Mouse (Mus musculus): Measurements from ENCODE around the gene Rfx7. TPM values are rescaled to one million over a fixed set of nuclear protein-coding genes. Genes with fewer than 3 reads are reported as not detected.

Gene Rfx7
- polyA plus RNA-seq, 1 experiment from 2014 or later = 7.0 TPM

GRCm38 (mm10) chr9:72533089-72533415 is 1.0 kb downstream of the Rfx7 start:
- peak overlapping the region; percentile 71 for H3K4me3 ChIP-seq (ENCODE audit: low read length)
- H3K4me2 ChIP-seq (ENCODE audit: low read depth, low read length) = peak overlapping the region; percentile 77
- WGBS = 0% methylated on average over 2 of the region's 2 CpGs
- peak overlapping the region; percentile 97 for H3K27ac ChIP-seq (ENCODE audit: low read length)
- peaks cover 13% of the 10 kb centered on the region for H3K4me1 ChIP-seq (ENCODE audit: control insufficient read depth, insufficient read depth, low read length)
- no peaks in the 10 kb centered on the region for H3K36me3 ChIP-seq (ENCODE audit: control insufficient read depth, insufficient read depth)
- no peaks in the 10 kb centered on the region for H3K9me3 ChIP-seq (replicated peaks; ENCODE audit: control insufficient read depth, low read length)
- peak overlapping the region; percentile 93 for H3K9ac ChIP-seq (ENCODE audit: low read length)
- no peak for ATAC-seq (replicated peaks; ENCODE audit: extremely low read depth, insufficient read depth, low FRiP score)
- H3K27me3 ChIP-seq (ENCODE audit: control insufficient read depth, insufficient read depth, low read length) = no peaks in the 10 kb centered on the region

- H3K4me1 ChIP-seq (ENCODE audit: control insufficient read depth, insufficient read depth, low read length) = peaks cover 13% of the 10 kb centered on the region
- 79% methylated on average over 2 of the region's 2 CpGs for WGBS
- no peak overlapping the region for H3K4me3 ChIP-seq (ENCODE audit: low read length)
- H3K36me3 ChIP-seq (ENCODE audit: control insufficient read depth, insufficient read depth) = no peaks in the 10 kb centered on the region
- ATAC-seq (replicated peaks; ENCODE audit: extremely low read depth, insufficient read depth, low FRiP score) = no peak
- H3K27me3 ChIP-seq (ENCODE audit: control insufficient read depth, insufficient read depth, low read length) = no peaks in the 10 kb centered on the region
- H3K9ac ChIP-seq (ENCODE audit: low read length) = no peak overlapping the region
- H3K4me2 ChIP-seq (ENCODE audit: low read depth, low read length) = no peak overlapping the region
- no peak overlapping the region for H3K27ac ChIP-seq (ENCODE audit: low read length)
- H3K9me3 ChIP-seq (replicated peaks; ENCODE audit: control insufficient read depth, low read length) = no peaks in the 10 kb centered on the region
Observed at GRCm38 (mm10) chr9:72534985-72535384, 2.9 kb downstream of the Rfx7 start.

- Histone ChIP-seq H3K27me3 (ENCODE audit: control insufficient read depth, insufficient read depth, low read length) (no peaks in the 10 kb centered on the region), H3K27ac (ENCODE audit: low read length) (no peak overlapping the region), H3K4me1 (ENCODE audit: control insufficient read depth, insufficient read depth, low read length) (peaks cover 13% of the 10 kb centered on the region), H3K36me3 (ENCODE audit: control insufficient read depth, insufficient read depth) (peaks cover 3% of the 10 kb centered on the region; the same call in 1 of the 2 replicates), H3K4me2 (ENCODE audit: low read depth, low read length) (no peak overlapping the region), H3K4me3 (ENCODE audit: low read length) (no peak overlapping the region), H3K9ac (ENCODE audit: low read length) (no peak overlapping the region), H3K9me3 (replicated peaks; ENCODE audit: control insufficient read depth, low read length) (no peaks in the 10 kb centered on the region)
- WGBS = 58% methylated on average over 3 of the region's 3 CpGs
- ATAC-seq (replicated peaks; ENCODE audit: extremely low read depth, insufficient read depth, low FRiP score) = no peak
Observed at GRCm38 (mm10) chr9:72535394-72535793, 3.4 kb downstream of the Rfx7 start.

- H3K9ac ChIP-seq (ENCODE audit: low read length) = no peak overlapping the region
- H3K27ac ChIP-seq (ENCODE audit: low read length) = no peak overlapping the region
- H3K4me2 ChIP-seq (ENCODE audit: low read depth, low read length) = no peak overlapping the region
- H3K4me3 ChIP-seq (ENCODE audit: low read length) = no peak overlapping the region
- no peak for ATAC-seq (replicated peaks; ENCODE audit: extremely low read depth, insufficient read depth, low FRiP score)
- H3K36me3 ChIP-seq (ENCODE audit: control insufficient read depth, insufficient read depth) = peaks cover 3% of the 10 kb centered on the region; the same call in 1 of the 2 replicates
- no peaks in the 10 kb centered on the region for H3K9me3 ChIP-seq (replicated peaks; ENCODE audit: control insufficient read depth, low read length)
- H3K27me3 ChIP-seq (ENCODE audit: control insufficient read depth, insufficient read depth, low read length) = no peaks in the 10 kb centered on the region
- H3K4me1 ChIP-seq (ENCODE audit: control insufficient read depth, insufficient read depth, low read length) = 0 out of 2 replicates have a peak, but pooled peaks cover 3% of the 10 kb centered on the region
- 75% methylated on average over 1 of the region's 1 CpGs for WGBS
Observed at GRCm38 (mm10) chr9:72537086-72537485, 5.0 kb downstream of the Rfx7 start.

- no peaks in the 10 kb centered on the region for H3K27me3 ChIP-seq (ENCODE audit: control insufficient read depth, insufficient read depth, low read length)
- H3K27ac ChIP-seq (ENCODE audit: low read length) = no peak overlapping the region
- no peak for ATAC-seq (replicated peaks; ENCODE audit: extremely low read depth, insufficient read depth, low FRiP score)
- no peak overlapping the region for H3K4me3 ChIP-seq (ENCODE audit: low read length)
- no peak overlapping the region for H3K4me2 ChIP-seq (ENCODE audit: low read depth, low read length)
- no peak overlapping the region for H3K9ac ChIP-seq (ENCODE audit: low read length)
- peaks cover 3% of the 10 kb centered on the region; the same call in 1 of the 2 replicates for H3K36me3 ChIP-seq (ENCODE audit: control insufficient read depth, insufficient read depth)
- no peaks in the 10 kb centered on the region for H3K9me3 ChIP-seq (replicated peaks; ENCODE audit: control insufficient read depth, low read length)
- no peaks in the 10 kb centered on the region for H3K4me1 ChIP-seq (ENCODE audit: control insufficient read depth, insufficient read depth, low read length)
Observed at GRCm38 (mm10) chr9:72543590-72543989, 11.6 kb downstream of the Rfx7 start.

- H3K27me3 ChIP-seq (ENCODE audit: control insufficient read depth, insufficient read depth, low read length) = no peaks in the 10 kb centered on the region
- H3K9me3 ChIP-seq (replicated peaks; ENCODE audit: control insufficient read depth, low read length) = no peaks in the 10 kb centered on the region
- no peak overlapping the region for H3K4me2 ChIP-seq (ENCODE audit: low read depth, low read length)
- no peak overlapping the region for H3K4me3 ChIP-seq (ENCODE audit: low read length)
- no peak for ATAC-seq (replicated peaks; ENCODE audit: extremely low read depth, insufficient read depth, low FRiP score)
- H3K36me3 ChIP-seq (ENCODE audit: control insufficient read depth, insufficient read depth) = no peaks in the 10 kb centered on the region
- no peaks in the 10 kb centered on the region for H3K4me1 ChIP-seq (ENCODE audit: control insufficient read depth, insufficient read depth, low read length)
- no peak overlapping the region for H3K27ac ChIP-seq (ENCODE audit: low read length)
- H3K9ac ChIP-seq (ENCODE audit: low read length) = no peak overlapping the region
- WGBS = 83% methylated on average over 1 of the region's 1 CpGs
Observed at GRCm38 (mm10) chr9:72558780-72559179, 26.7 kb downstream of the Rfx7 start.

GRCm38 (mm10) chr9:72560316-72560715 is 28.3 kb downstream of the Rfx7 start:
- no peaks in the 10 kb centered on the region for H3K36me3 ChIP-seq (ENCODE audit: control insufficient read depth, insufficient read depth)
- no peak for ATAC-seq (replicated peaks; ENCODE audit: extremely low read depth, insufficient read depth, low FRiP score)
- no peak overlapping the region for H3K4me2 ChIP-seq (ENCODE audit: low read depth, low read length)
- H3K4me3 ChIP-seq (ENCODE audit: low read length) = no peak overlapping the region
- H3K27me3 ChIP-seq (ENCODE audit: control insufficient read depth, insufficient read depth, low read length) = no peaks in the 10 kb centered on the region
- H3K4me1 ChIP-seq (ENCODE audit: control insufficient read depth, insufficient read depth, low read length) = no peaks in the 10 kb centered on the region
- no peak overlapping the region for H3K27ac ChIP-seq (ENCODE audit: low read length)
- H3K9me3 ChIP-seq (replicated peaks; ENCODE audit: control insufficient read depth, low read length) = no peaks in the 10 kb centered on the region
- WGBS = 91% methylated on average over 2 of the region's 2 CpGs
- no peak overlapping the region for H3K9ac ChIP-seq (ENCODE audit: low read length)

GRCm38 (mm10) chr9:72563277-72563676 is 31.2 kb downstream of the Rfx7 start:
- no peak for ATAC-seq (replicated peaks; ENCODE audit: extremely low read depth, insufficient read depth, low FRiP score)
- no peaks in the 10 kb centered on the region for H3K27me3 ChIP-seq (ENCODE audit: control insufficient read depth, insufficient read depth, low read length)
- no peak overlapping the region for H3K4me2 ChIP-seq (ENCODE audit: low read depth, low read length)
- H3K27ac ChIP-seq (ENCODE audit: low read length) = no peak overlapping the region
- no peak overlapping the region for H3K9ac ChIP-seq (ENCODE audit: low read length)
- 89% methylated on average over 3 of the region's 3 CpGs for WGBS
- no peaks in the 10 kb centered on the region for H3K36me3 ChIP-seq (ENCODE audit: control insufficient read depth, insufficient read depth)
- no peak overlapping the region for H3K4me3 ChIP-seq (ENCODE audit: low read length)
- H3K9me3 ChIP-seq (replicated peaks; ENCODE audit: control insufficient read depth, low read length) = 0 out of 2 replicates have a peak, but pooled peaks cover 3% of the 10 kb centered on the region
- H3K4me1 ChIP-seq (ENCODE audit: control insufficient read depth, insufficient read depth, low read length) = no peaks in the 10 kb centered on the region

GRCm38 (mm10) chr9:72567116-72567515 is 35.1 kb downstream of the Rfx7 start:
- 44% methylated on average over 2 of the region's 2 CpGs for WGBS

More at GRCm38 (mm10) chr9:72567116-72567515, 35.1 kb downstream of the Rfx7 start:
- Histone ChIP-seq H3K9me3 (replicated peaks; ENCODE audit: control insufficient read depth, low read length) (0 out of 2 replicates have a peak, but pooled peaks cover 3% of the 10 kb centered on the region), H3K4me2 (ENCODE audit: low read depth, low read length) (no peak overlapping the region), H3K27ac (ENCODE audit: low read length) (no peak overlapping the region), H3K4me3 (ENCODE audit: low read length) (no peak overlapping the region), H3K27me3 (ENCODE audit: control insufficient read depth, insufficient read depth, low read length) (no peaks in the 10 kb centered on the region), H3K9ac (ENCODE audit: low read length) (no peak overlapping the region), H3K4me1 (ENCODE audit: control insufficient read depth, insufficient read depth, low read length) (no peaks in the 10 kb centered on the region), H3K36me3 (ENCODE audit: control insufficient read depth, insufficient read depth) (no peaks in the 10 kb centered on the region)
- ATAC-seq (replicated peaks; ENCODE audit: extremely low read depth, insufficient read depth, low FRiP score) = no peak
